Mouse (Mus musculus) embryonic facial prominence, embryonic 10.5 days (tissue): ENCODE measurements at regions not wholly inside any gene's neighbourhood (a gene's known extent, or its start where the extent isn't known, plus 50 kb on each side); places are given as distances from the start of the nearest gene placed in this dataset.
A peak's percentile ranks its signal among the peaks of the same experiment; 100 is the strongest.

ENCODE experiments used
- DNase-seq: peaks from one replicate; pipeline ENCODE4 v3.0.0-alpha.2; 2017; ENCODE audit warnings: low spot score
- H3K27ac ChIP-seq: fragments of 300-500 bp; sonication (generic); replicated peaks from 2 replicates; pipeline ENCODE4 v1.5.1; 2016; ENCODE audit warnings: mild to moderate bottlenecking
- H3K27me3 ChIP-seq: fragments of 300-500 bp; sonication (generic); replicated peaks from 2 replicates; pipeline ENCODE4 v1.6.1; 2016; ENCODE audit warnings: low read depth, mild to moderate bottlenecking; ENCODE audit not compliant: poor library complexity, severe bottlenecking
- H3K36me3 ChIP-seq: fragments of 300-500 bp; sonication (generic); replicated peaks from 2 replicates; pipeline ENCODE4 v1.6.1; 2016; ENCODE audit warnings: mild to moderate bottlenecking, moderate library complexity
- H3K4me1 ChIP-seq: fragments of 300-500 bp; sonication (generic); 2 replicates; pipeline ENCODE4 v1.6.1; 2016
- H3K4me3 ChIP-seq: fragments of 300-500 bp; sonication (generic); 2 replicates; pipeline ENCODE4 v1.5.1; 2016; ENCODE audit warnings: mild to moderate bottlenecking, moderate library complexity
- H3K9me3 ChIP-seq: fragments of 300-500 bp; sonication (generic); 2 replicates; pipeline ENCODE4 v1.6.1; 2016; ENCODE audit warnings: mild to moderate bottlenecking
- WGBS: fragments of 180-500 bp; shearing (Covaris S2); methylation state at CpG from one replicate; pipeline ENCODE4 v1.1.7; 2016; 5-methylcytosine and 5-hydroxymethylcytosine counted together

DNA sequence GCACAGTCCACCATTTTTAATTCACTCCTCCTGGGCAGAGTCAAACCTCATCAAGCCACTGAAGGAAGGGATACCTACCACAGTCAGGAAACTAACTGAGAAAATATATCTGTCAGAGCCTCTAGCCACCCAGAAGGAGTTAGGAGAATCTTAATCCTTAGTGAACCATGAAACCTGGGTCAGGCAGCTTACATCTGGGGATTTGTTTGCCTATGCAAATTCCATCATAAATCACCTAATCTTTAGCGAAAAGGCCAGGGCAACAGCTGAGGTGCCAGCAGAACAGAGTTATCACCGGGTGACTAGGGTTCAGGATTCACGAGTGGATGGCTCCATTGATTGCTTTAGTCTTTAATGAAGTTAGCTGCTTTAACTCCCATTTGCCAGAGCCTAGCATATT, 619.3 kb downstream of the Slc22a22 start:
- DNase-seq, result peak; percentile 12
- no peak overlapping the region for H3K4me3 ChIP-seq
- 42% methylated on average over 3 of the region's 3 CpGs for WGBS
- H3K9me3 ChIP-seq, result no peaks in the 10 kb centered on the region
- H3K27me3 ChIP-seq, result no peaks in the 10 kb centered on the region
- H3K4me1 ChIP-seq, result peaks cover 31% of the 10 kb centered on the region
- H3K27ac ChIP-seq, result no peak overlapping the region
- no peaks in the 10 kb centered on the region for H3K36me3 ChIP-seq

DNA sequence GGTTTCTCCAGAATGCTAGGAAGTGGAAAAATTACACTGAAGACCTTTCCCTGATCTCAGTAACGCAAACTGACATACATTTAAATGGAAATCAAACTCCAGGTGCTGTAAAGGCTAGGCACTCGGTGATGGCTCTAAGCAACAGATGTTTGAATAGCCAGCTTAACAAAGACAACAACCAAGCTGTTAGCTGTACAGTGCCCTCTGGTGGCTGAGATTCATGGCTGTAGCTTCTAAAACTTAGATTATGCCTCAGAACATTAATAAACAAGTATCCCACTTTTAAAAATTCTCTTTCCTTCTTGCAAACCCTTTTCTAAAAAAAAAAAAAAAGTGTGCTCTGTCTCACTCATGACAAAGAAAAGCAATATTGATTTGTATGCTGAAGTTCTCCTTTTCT, 621.4 kb downstream of the Slc22a22 start:
- 15% methylated on average over 2 of the region's 2 CpGs for WGBS
- DNase-seq, result peak; percentile 74
- Histone ChIP-seq H3K4me1 (peaks cover 32% of the 10 kb centered on the region), H3K27me3 (no peaks in the 10 kb centered on the region), H3K9me3 (no peaks in the 10 kb centered on the region), H3K36me3 (no peaks in the 10 kb centered on the region), H3K4me3 (no peak overlapping the region), H3K27ac (no peak overlapping the region)

DNA sequence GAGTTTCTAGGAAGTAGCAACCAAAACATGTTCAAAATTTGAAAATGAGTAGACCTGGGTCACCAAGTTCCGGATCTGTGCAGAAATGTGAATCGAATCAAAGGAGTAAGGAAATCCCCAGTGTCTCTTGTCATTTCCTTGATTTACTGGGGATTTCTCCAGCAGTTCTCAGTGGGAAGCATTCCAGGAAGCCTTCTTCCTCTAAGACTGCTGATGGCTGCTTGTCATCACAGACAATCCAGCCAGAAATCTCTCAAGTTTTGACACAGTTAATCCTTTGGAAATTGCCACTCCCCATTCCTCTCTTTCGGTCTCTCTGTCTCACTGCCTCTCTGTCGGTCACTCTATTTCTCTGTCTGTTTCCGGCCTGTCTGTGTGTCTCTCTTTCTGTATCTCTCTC, 624.3 kb downstream of the Slc22a22 start:
- H3K4me3 ChIP-seq, result no peak overlapping the region
- no peaks in the 10 kb centered on the region for H3K36me3 ChIP-seq
- H3K9me3 ChIP-seq, result no peaks in the 10 kb centered on the region
- H3K4me1 ChIP-seq, result peaks cover 18% of the 10 kb centered on the region
- WGBS, result 64% methylated on average over 5 of the region's 5 CpGs
- no peak overlapping the region for H3K27ac ChIP-seq
- DNase-seq, result no peak
- H3K27me3 ChIP-seq, result no peaks in the 10 kb centered on the region

DNA sequence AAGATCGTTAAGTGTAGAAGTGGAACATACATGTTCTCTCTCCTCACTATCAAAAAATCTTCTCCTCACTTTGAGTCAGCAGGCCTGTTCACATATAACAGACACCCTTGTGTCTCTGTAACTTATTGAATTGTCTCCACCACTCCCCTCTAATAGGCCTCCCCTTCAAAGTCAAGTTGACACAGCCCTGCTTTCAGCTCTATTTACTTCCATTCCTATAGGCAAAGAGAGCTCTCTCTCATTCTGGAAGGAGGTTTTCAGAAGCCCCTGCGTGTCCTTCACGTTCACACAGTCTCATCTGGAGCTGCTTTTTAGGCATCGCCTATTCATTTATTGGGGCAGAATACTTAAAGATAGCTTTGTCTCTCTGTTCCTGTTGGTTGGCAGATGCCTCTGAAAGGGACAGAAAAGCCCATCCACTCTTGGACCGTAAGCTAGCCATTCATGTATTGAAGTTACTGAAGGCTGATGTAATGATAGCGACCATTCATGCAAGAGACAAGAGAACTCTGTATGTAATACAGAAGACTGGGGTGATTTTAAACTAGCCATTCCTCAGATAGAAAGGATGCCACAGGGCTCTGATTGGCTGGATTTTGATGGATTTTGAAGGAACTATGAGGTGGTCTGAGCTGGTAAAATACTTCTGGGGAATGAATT, 629.8 kb downstream of the Slc22a22 start:
- H3K4me1 ChIP-seq, result no peaks in the 10 kb centered on the region
- H3K27me3 ChIP-seq, result no peaks in the 10 kb centered on the region
- no peaks in the 10 kb centered on the region for H3K36me3 ChIP-seq
- no peaks in the 10 kb centered on the region for H3K9me3 ChIP-seq
- WGBS, result 77% methylated on average over 6 of the region's 6 CpGs
- DNase-seq, result no peak
- H3K27ac ChIP-seq, result no peak overlapping the region
- no peak overlapping the region for H3K4me3 ChIP-seq

DNA sequence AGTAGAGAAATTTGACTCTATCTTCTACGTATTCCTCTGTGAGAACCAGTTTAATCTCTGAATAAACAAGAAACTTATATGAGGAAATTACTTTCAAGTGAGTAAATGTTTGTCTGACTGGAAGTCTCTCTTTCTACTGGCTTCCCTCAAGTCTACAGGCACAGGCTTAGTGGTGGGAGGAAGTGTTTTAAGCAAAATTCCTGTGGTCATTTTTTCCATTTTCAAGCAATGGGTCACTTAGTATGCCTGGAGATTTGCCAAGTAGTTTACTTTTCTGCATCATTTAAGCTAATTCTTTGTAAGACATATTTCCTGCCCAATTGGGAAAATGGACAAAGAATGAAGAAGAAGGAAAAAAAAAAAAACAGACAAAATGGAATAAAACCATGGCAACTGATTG, 632.9 kb downstream of the Slc22a22 start:
- no peak overlapping the region for H3K4me3 ChIP-seq
- no peak overlapping the region for H3K27ac ChIP-seq
- no peaks in the 10 kb centered on the region for H3K4me1 ChIP-seq
- H3K36me3 ChIP-seq, result no peaks in the 10 kb centered on the region
- 66% methylated on average over 1 of the region's 1 CpGs for WGBS
- H3K27me3 ChIP-seq, result no peaks in the 10 kb centered on the region
- no peaks in the 10 kb centered on the region for H3K9me3 ChIP-seq
- DNase-seq, result no peak

DNA sequence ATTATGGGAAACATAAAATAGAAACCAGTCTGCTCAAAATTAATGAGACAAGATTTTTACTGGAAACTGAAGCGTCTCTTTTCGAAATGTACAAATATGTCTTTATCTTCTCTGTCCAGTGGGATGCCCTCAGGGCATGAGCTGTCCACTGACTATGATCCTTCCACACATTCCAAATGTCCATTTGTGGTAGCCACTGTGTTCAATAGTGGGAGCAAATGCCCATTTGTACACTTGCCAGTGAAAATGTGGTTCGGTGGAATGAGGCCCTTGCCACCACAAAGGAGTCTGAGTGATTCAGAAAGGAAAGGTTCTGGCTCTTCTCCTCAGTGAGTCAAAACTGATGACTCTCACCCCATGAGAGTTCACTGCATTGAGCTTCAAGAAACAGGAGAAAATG, 635.9 kb downstream of the Slc22a22 start:
- DNase-seq, result no peak
- H3K27ac ChIP-seq, result no peak overlapping the region
- no peaks in the 10 kb centered on the region for H3K9me3 ChIP-seq
- no peaks in the 10 kb centered on the region for H3K27me3 ChIP-seq
- 87% methylated on average over 3 of the region's 3 CpGs for WGBS
- no peaks in the 10 kb centered on the region for H3K36me3 ChIP-seq
- no peaks in the 10 kb centered on the region for H3K4me1 ChIP-seq
- no peak overlapping the region for H3K4me3 ChIP-seq

DNA sequence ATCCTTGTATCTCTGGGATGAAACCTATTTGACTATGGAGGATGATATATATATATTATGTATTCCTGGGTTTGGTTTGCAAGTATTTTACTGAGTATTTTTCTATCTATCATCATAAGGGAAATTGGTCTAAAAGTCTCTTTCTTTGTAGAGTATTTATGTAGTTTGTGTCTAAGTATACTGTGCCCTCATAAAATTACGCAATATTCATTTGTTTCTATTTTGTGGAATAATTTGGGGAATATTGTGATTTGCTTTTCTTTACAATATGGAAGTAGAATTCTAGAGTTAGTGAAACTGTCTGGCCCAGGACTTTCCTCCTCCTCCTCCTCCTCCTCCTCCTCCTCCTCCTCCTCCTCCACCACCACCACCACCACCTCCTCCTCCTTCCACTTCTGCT, 640.1 kb downstream of the Slc22a22 start:
- Histone ChIP-seq H3K36me3 (no peaks in the 10 kb centered on the region), H3K27me3 (no peaks in the 10 kb centered on the region), H3K27ac (no peak overlapping the region), H3K4me1 (no peaks in the 10 kb centered on the region), H3K4me3 (no peak overlapping the region), H3K9me3 (no peaks in the 10 kb centered on the region)
- WGBS, result 93% methylated on average over 1 of the region's 1 CpGs
- no peak for DNase-seq

DNA sequence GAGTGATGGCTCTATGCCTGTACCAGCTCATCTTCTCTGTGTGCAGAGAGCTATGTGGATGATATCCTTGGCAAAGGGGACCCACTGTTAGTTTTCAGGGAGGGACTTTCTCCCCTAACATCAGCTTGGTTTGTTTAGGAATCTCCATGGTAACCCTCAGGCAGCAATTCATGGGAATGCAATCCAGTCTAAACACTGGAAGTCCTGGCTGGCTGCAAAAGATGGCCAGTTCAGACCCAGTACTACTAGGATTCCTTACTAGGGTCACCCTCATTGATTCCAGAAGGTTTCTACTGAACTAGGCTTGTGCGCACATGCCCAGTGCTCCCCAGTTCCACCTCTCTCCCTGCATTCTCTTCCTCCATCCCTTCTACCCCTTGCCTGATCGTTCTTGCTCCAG, 642.8 kb downstream of the Slc22a22 start:
- no peak for DNase-seq
- H3K27ac ChIP-seq, result no peak overlapping the region
- H3K27me3 ChIP-seq, result no peaks in the 10 kb centered on the region
- 85% methylated on average over 2 of the region's 2 CpGs for WGBS
- no peaks in the 10 kb centered on the region for H3K9me3 ChIP-seq
- no peaks in the 10 kb centered on the region for H3K36me3 ChIP-seq
- no peaks in the 10 kb centered on the region for H3K4me1 ChIP-seq
- H3K4me3 ChIP-seq, result no peak overlapping the region

DNA sequence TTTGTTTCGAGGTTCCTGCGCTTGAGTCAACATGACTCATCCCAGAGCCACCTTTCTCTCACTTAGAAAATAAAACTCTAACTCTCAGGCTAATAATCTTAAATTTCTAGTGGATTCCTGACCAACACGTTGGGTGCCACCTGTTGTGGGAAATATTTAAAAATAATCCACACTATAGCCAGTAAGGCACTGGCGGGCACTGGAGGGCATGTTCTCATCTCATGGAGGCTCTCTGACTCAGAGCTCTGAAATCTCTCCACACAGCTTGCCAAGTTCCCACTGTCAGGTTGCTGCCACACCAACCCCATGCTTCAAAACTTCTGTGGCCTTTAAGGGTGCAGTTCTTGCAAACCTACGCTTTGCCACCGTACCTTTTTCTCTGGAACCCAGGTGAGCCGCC, 644.8 kb downstream of the Slc22a22 start:
- 92% methylated on average over 7 of the region's 7 CpGs for WGBS
- no peaks in the 10 kb centered on the region for H3K4me1 ChIP-seq

DNA sequence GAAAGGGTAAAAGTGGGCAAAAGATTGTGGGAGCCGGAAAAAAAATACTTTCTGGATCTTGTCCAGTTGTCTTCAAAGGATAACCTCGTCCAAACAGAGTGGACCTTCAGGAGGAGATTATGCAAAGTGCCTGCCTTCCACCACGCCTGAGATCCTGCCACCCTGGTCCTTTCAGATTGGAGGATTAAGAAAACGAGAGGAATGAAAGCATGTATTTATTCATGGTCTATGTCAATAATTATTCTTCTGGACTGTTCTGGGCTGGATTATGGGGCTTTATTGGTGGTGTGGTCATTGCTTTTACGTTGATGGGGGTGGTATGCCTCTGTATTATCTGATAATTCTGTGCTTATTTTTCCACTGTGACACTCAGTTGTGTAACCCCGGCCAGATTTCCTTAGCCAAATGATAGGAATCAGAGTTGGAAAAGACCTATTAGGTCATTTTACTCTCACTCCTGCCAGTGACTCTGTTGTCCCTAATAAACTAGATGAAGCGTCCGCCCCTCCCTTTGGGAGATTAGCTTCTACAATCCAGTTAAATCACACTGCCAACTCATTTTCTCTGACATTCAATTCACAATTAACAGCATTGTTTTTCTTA, 656.3 kb downstream of the Slc22a22 start:
- no peak overlapping the region for H3K4me3 ChIP-seq
- no peaks in the 10 kb centered on the region for H3K36me3 ChIP-seq
- no peaks in the 10 kb centered on the region for H3K9me3 ChIP-seq
- peaks cover 13% of the 10 kb centered on the region; the same call in 1 of the 2 replicates for H3K4me1 ChIP-seq
- WGBS, result 63% methylated on average over 8 of the region's 8 CpGs
- H3K27ac ChIP-seq, result no peak overlapping the region
- H3K27me3 ChIP-seq, result no peaks in the 10 kb centered on the region
- no peak for DNase-seq

More for the DNA sequence above, 644.8 kb downstream of the Slc22a22 start:
- no peak overlapping the region for H3K27ac ChIP-seq
- H3K27me3 ChIP-seq, result no peaks in the 10 kb centered on the region
- H3K4me3 ChIP-seq, result no peak overlapping the region
- no peak for DNase-seq
- H3K9me3 ChIP-seq, result no peaks in the 10 kb centered on the region
- H3K36me3 ChIP-seq, result no peaks in the 10 kb centered on the region

DNA sequence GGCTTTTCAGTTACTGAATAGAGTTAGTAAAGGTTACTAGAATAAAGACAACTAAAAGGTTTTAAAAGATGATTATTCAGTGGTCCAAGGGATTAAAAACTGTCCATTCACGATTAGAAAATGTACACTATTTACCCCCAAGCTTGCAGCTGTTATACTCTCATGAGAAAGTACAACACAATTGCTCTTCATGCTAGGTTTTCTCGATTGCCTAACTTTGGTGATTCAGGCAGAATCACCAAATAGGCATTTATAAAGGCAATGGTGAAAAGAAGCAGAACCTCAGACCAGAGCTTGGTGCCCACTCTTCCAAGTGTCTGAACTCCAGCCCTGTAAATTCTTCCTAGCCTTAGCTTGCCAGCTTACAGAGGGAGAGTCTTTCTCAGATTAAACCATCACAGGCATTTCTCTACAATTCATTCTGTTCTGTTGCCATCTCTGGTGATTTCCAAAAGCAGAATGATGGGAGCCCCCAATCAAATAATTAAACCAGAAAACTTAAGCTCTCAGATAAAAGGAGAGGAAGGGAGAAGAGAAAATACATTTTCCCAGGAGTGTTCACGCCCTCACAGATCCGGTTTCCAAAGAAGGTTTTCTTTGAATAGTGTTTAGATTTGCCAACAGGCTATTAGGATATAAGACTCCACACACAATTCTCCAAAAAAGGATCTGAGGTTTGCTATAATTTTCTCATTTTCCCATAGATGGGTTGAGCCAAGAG, 657.0 kb downstream of the Slc22a22 start:
- peaks cover 13% of the 10 kb centered on the region; the same call in 1 of the 2 replicates for H3K4me1 ChIP-seq
- no peak for DNase-seq
- H3K36me3 ChIP-seq, result no peaks in the 10 kb centered on the region
- H3K27ac ChIP-seq, result no peak overlapping the region
- no peaks in the 10 kb centered on the region for H3K9me3 ChIP-seq
- WGBS, result 74% methylated on average over 4 of the region's 4 CpGs
- H3K4me3 ChIP-seq, result no peak overlapping the region
- H3K27me3 ChIP-seq, result no peaks in the 10 kb centered on the region

DNA sequence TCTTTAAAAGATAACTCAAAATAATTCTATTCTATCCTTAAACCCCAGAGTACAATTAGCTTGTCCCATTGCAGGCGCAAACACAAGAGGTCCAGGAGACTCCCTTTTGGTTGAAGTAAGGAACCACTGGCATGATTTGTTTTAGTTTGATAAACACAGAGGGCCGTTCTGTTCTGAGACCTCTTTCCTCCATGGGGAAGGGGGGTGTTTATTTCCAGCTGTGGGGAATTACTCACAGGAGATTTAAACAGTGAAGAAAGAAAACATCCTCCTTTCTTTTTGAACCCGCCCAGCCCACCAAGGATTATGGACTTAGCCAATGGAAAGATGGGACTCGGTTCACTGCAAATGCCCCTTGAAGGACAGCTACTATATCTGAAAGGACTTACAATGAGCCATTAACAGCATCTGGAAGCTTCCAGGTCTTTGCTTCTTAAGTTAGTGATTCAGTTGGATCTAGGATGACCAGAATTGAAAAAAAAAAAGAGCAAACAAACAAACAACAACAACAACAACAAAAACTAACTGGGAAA, 659.2 kb downstream of the Slc22a22 start:
- WGBS, result 20% methylated on average over 4 of the region's 4 CpGs
- DNase-seq, result no peak
- no peak overlapping the region for H3K4me3 ChIP-seq
- H3K36me3 ChIP-seq, result no peaks in the 10 kb centered on the region
- H3K27ac ChIP-seq, result no peak overlapping the region
- peaks cover 17% of the 10 kb centered on the region; the same call in 1 of the 2 replicates for H3K4me1 ChIP-seq
- H3K9me3 ChIP-seq, result no peaks in the 10 kb centered on the region
- no peaks in the 10 kb centered on the region for H3K27me3 ChIP-seq
